Mouse (Mus musculus) gonadal fat pad, adult 2 months (tissue): Measurements from ENCODE around the gene Gm33543. TPM values are rescaled to one million over a fixed set of nuclear protein-coding genes. Genes with fewer than 3 reads are reported as not detected.

Source experiments
- DNase-seq: peaks from one replicate; pipeline ENCODE4 v3.0.0-alpha.2; 2012; ENCODE audit warnings: low read depth
- polyA plus RNA-seq: library from polyadenylated mRNA; depleted of rRNA; stranded (reverse); fragments of >200 nt; gene quantifications from 2 replicates; pipeline ENCODE4 v1.2.3, GENCODE M21; 2012; rRNA removed

Gm33543 gene
- polyA plus RNA-seq, 1 experiment: 0.61 TPM

DNA sequence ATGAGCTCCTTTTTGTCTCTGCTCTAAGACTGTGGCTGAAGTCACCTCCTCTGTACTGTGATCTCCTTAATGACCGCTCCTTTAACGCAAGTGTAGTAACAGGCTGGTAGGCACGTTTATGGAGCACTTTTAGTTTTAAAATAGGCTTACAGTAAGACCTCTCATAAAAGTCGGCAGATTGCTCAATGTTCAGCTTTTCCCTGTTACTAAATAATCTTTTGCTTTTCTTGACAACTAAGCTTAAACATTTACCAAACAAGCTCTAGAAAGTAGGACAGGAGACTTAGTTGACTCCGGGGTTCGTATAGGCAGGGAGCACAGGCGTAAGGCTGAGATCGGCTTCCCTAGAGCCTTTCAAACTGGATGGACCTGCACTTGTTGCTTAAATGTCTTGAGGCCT lies 64.1 kb downstream of the Gm33543 start:
- DNase-seq: peak; percentile 79

- DNase-seq: no peak
Measured at GRCm38 (mm10) chr10:95777701-95778320, 64.9 kb downstream of the Gm33543 start.

DNA sequence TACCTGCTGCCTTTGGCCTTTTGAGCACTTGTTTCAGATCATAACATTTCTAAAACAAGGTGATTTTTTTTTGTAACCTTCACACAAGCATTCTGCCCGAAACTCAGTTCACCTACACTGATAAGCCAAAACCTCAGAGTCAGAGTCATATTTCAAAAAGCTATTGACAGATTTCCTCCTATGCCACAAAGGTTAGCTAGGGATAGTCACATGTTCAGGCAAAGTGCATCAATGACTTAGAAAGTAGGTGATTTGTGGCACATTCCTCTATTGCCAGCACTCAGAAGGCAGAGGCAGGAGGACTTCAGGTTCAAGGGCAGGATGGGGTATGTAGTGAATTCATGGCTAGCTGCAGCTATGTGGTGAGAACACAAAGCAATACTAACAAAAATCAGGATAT lies 65.7 kb downstream of the Gm33543 start:
- no peak for DNase-seq

- DNase-seq: no peak
Measured at GRCm38 (mm10) chr10:95774856-95775255, 67.9 kb downstream of the Gm33543 start.

- no peak for DNase-seq
Measured at GRCm38 (mm10) chr10:95774001-95774628, 68.6 kb downstream of the Gm33543 start.

Other genes starting within 250 kb of the Gm33543 start
- not detected in 2 replicates for gene Anapc15-ps, start 169.5 kb downstream of the Gm33543 start, polyA plus RNA-seq
- gene Eea1, start 97.7 kb upstream of the Gm33543 start, polyA plus RNA-seq: 4.0 and 4.2 TPM in 2 replicates